Mouse (Mus musculus) bone marrow, adult 2 months (tissue): ENCODE data around the gene Gm44503.

Source experiments
- CTCF ChIP-seq: fragments of 200-500 bp; IDR thresholded peaks from 2 replicates; pipeline ENCODE4 v1.5.1; 2011; ENCODE audit warnings: low read length, control low read depth; ENCODE audit not compliant: control insufficient read depth, insufficient read depth
- POLR2A ChIP-seq: fragments of 200-500 bp; IDR thresholded peaks from 2 replicates; pipeline ENCODE4 v1.6.1; 2011; ENCODE audit warnings: low read depth, mild to moderate bottlenecking, control low read depth, low read length, borderline replicate concordance; ENCODE audit not compliant: control insufficient read depth

DNA sequence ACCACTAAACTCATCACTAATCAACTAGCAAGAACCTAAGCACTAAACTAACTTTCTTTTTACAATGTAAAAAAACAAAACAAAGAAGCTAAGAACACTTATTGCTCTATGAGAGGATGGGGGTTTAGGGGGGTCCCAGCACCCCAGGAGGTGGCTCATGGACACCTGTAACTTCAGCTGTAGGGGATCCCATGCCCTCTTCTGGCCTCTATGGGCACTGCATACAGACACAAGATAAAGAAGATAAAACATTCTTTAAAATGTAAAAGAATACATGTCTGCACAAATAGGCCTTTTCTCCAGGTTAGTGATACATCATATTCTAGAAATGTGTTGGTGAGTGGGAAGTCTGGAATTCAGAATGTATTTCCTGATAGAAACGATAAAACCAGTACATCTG lies 74.8 kb downstream of the Gm44503 start:
- no peak for TF ChIP-seq CTCF
- TF ChIP-seq POLR2A: no peak
